Mouse (Mus musculus): ENCODE measurements around the gene Dapk2. TPM values are rescaled to one million over a fixed set of nuclear protein-coding genes. Genes with fewer than 3 reads are reported as not detected.

Dapk2 gene
- polyA plus RNA-seq, 1 experiment from 2014 or later, result 7.2 TPM

DNA sequence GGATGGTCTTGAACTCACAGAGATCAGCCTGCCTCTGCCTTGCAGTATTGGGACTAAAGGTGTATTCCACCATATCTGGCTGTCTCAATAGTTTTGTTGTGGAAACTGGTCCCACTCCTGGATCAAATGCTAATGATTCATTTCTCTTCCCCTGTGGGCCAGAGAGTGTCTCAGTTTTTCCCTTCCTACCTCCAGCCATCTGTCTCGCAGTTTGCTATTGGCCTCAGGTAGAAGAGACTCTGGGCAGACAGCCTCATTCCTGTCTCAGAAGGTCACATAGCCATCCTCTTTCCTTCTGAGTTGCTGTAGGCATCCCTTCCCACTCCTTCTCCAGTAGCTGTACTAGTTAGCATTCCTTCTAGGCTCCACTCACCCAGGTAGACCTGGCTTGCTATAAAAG is 40.5 kb downstream of the Dapk2 start:
- Histone ChIP-seq H3K4me2 (replicated peaks) (no peak overlapping the region), H3K9ac (no peak overlapping the region), H3K9me3 (no peaks in the 10 kb centered on the region), H3K27me3 (replicated peaks) (no peaks in the 10 kb centered on the region), H3K27ac (no peak overlapping the region), H3K4me1 (replicated peaks) (no peaks in the 10 kb centered on the region), H3K4me3 (replicated peaks) (no peak overlapping the region), H3K36me3 (no peaks in the 10 kb centered on the region)
- no peak for ATAC-seq
- WGBS, result 85% methylated on average over 1 of the region's 1 CpGs

DNA sequence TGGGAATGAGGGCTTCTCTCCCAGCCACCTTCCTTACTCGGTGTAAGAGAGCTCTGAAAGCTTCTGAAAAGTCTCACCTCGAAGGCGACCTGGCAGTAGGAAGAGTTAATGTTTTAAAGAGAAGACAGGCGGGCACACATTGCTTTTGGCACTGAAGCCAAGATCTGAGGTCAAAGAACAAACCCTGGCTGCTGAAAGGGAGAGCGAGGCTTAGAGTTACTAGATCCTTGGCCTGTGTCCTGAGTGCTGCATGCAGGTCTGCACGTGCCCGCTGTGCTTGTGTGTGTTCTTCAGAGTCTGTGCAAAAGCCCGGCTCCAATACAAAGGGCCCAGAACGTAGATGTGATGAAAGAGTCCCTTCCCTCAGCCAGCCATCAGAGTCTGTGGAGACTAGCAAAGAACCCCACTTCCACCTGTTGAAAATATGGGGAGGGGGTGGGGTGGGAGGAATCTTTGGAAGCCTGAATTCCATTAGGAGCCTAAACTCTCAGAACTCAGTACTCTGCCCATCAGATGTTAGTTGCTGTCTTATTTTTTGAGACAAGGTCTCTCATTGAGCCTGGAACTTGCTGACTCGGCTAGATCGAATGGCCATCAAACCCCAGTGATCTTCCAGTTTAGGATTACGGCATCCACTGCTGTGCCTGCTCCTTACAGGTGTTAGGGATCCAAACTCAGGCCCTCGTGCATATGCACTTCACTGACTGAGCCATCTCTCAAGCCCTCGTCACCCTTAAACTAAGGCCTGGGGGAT is 41.8 kb downstream of the Dapk2 start:
- no peaks in the 10 kb centered on the region for H3K4me1 ChIP-seq (replicated peaks)
- no peaks in the 10 kb centered on the region for H3K27me3 ChIP-seq (replicated peaks)
- H3K9ac ChIP-seq, result no peak overlapping the region
- no peak for ATAC-seq
- H3K4me2 ChIP-seq (replicated peaks), result no peak overlapping the region
- no peak overlapping the region for H3K27ac ChIP-seq
- no peaks in the 10 kb centered on the region for H3K36me3 ChIP-seq
- no peak overlapping the region for H3K4me3 ChIP-seq (replicated peaks)
- H3K9me3 ChIP-seq, result no peaks in the 10 kb centered on the region
- 78% methylated on average over 14 of the region's 14 CpGs for WGBS

DNA sequence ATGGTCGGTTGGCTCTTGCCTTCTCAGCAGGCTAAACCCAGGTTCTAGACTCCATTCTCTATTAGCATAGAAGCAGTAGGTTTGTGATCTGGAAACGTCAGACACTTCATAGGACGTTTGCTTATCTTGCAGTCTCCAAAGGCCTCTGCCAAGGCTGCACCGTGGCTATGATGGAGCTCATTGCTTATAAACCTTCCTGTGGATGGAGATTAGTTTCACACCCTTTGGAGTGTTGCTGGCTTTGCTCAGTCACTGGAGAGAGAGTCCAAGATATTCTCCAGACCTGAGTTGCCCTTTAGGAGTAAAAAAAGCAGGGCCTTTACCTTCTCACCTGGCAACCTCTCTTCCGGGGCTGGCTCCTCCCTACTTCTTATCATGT is 42.4 kb downstream of the Dapk2 start:
- no peaks in the 10 kb centered on the region for H3K9me3 ChIP-seq
- no peaks in the 10 kb centered on the region for H3K4me1 ChIP-seq (replicated peaks)
- no peaks in the 10 kb centered on the region for H3K27me3 ChIP-seq (replicated peaks)
- 54% methylated on average over 5 of the region's 5 CpGs for WGBS
- ATAC-seq, result peak; percentile 48
- H3K4me2 ChIP-seq (replicated peaks), result no peak overlapping the region
- no peak overlapping the region for H3K4me3 ChIP-seq (replicated peaks)
- no peaks in the 10 kb centered on the region for H3K36me3 ChIP-seq
- H3K27ac ChIP-seq, result no peak overlapping the region
- no peak overlapping the region for H3K9ac ChIP-seq

DNA sequence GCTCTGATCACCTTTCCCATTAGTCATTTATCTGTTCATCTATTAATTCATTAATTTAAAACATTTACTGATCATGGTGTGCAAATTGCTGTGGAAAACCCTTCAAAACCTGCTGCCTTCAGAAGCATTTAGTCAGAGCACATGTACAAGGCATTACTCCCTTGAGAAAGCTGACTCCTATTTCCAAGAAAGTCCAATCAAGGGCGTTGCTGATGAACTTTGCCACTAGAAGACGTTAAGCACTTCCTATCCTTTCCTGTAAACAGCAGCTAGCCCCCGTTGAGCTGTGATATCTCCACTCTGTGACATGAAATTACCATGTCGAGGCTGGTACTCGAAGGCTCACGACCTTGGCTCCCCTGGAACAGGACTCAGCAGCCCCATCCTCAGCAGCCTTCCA is 43.6 kb downstream of the Dapk2 start:
- Histone ChIP-seq H3K4me3 (replicated peaks) (no peak overlapping the region), H3K36me3 (no peaks in the 10 kb centered on the region), H3K9ac (no peak overlapping the region), H3K27ac (no peak overlapping the region), H3K4me2 (replicated peaks) (no peak overlapping the region), H3K27me3 (replicated peaks) (no peaks in the 10 kb centered on the region), H3K4me1 (replicated peaks) (no peaks in the 10 kb centered on the region), H3K9me3 (no peaks in the 10 kb centered on the region)
- ATAC-seq, result 0 out of 2 replicates have a peak, but pooled peaks have one; percentile 50
- 31% methylated on average over 6 of the region's 6 CpGs for WGBS

DNA sequence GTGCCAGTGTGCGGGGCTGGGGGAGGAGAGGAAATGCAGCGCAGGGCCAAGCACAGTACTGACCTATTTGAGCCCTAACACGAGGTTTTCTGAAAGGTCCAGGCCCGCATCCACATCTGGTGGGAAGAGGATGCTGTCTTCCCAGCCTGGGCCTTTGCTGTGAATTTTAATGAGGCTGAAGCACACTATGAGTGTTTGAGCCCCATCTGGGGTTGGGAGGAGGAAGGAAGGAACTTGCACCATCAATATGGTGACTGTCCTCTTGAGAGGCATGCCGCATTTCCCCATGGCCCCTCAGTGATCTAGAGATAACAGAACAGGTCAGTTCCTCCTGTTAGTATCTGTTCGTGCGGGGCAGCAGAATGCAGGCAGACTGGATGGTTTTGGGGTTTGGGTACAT is 44.4 kb downstream of the Dapk2 start:
- Histone ChIP-seq H3K4me1 (replicated peaks) (no peaks in the 10 kb centered on the region), H3K4me2 (replicated peaks) (no peak overlapping the region), H3K27me3 (replicated peaks) (no peaks in the 10 kb centered on the region), H3K36me3 (no peaks in the 10 kb centered on the region), H3K4me3 (replicated peaks) (no peak overlapping the region), H3K9me3 (no peaks in the 10 kb centered on the region), H3K27ac (no peak overlapping the region), H3K9ac (no peak overlapping the region)
- no peak for ATAC-seq
- WGBS, result 76% methylated on average over 7 of the region's 7 CpGs

DNA sequence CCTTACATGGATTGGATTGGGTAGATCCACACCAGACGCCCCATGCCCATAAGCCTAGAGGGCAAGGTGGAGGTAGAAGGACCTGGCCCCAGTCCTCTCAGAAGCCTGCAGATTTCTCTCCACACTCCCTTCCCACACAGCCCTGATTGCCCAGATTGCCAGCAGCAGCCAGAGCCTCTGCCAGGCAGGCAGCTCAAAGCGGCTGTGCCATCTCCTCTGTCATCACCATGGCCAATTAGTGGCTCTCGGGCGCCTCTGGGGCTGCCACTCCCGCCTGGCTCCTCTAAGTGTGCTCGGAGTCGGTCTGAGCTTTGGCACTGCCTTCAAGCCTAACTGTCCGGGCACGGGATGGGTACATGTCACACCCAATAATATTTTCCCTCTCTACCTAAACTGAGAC is 47.7 kb downstream of the Dapk2 start:
- Histone ChIP-seq H3K36me3 (no peaks in the 10 kb centered on the region), H3K4me1 (replicated peaks) (no peaks in the 10 kb centered on the region), H3K4me3 (replicated peaks) (no peak overlapping the region), H3K27ac (no peak overlapping the region), H3K4me2 (replicated peaks) (no peak overlapping the region), H3K27me3 (replicated peaks) (no peaks in the 10 kb centered on the region), H3K9ac (no peak overlapping the region), H3K9me3 (no peaks in the 10 kb centered on the region)
- no peak for ATAC-seq
- 84% methylated on average over 9 of the region's 9 CpGs for WGBS

DNA sequence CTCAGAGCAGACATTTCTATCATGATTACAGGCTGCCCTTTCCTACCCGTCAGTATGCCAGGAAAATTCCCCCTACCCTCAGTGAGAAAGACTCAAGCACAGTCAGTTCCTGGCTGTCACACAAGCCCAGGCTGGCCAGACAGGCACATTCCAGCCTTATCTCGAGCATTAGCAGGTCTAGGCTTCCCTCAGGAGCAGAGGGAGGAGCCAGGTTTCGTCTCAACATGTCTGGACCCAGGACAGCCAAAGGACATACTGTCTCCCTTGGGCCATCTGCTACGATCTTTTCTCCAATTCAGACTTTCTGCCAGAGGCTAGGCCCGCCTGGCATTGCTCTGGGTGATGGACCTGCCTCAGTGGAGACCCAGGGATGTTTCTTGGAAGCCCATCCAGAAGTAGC is 48.8 kb downstream of the Dapk2 start:
- H3K36me3 ChIP-seq, result no peaks in the 10 kb centered on the region
- no peak overlapping the region for H3K4me3 ChIP-seq (replicated peaks)
- H3K9ac ChIP-seq, result no peak overlapping the region
- no peaks in the 10 kb centered on the region for H3K9me3 ChIP-seq
- ATAC-seq, result peak; percentile 75
- WGBS, result 40% methylated on average over 5 of the region's 5 CpGs
- H3K4me1 ChIP-seq (replicated peaks), result no peaks in the 10 kb centered on the region
- no peak overlapping the region for H3K27ac ChIP-seq
- no peaks in the 10 kb centered on the region for H3K27me3 ChIP-seq (replicated peaks)
- no peak overlapping the region for H3K4me2 ChIP-seq (replicated peaks)

DNA sequence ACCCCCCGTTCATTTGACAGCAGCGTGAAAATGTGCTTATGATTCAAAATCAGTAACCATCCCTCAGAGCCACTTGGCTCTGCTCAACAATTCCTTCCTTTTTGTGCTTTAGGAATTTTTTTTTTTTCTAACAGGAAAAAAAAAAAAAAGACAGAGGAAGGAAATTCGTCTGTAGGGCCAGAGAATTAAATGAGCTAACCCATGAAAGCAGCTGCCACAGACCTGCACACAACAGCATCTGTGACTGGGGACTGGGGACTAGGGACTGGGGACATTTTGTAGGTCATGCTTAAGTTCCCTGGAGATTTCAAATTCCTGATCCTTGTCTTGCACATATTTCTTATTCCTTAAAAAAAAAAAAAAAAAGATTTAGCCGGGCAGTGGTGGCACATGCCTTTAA is 53.4 kb downstream of the Dapk2 start:
- Histone ChIP-seq H3K4me1 (replicated peaks) (peaks cover 12% of the 10 kb centered on the region; the same call in 1 of the 2 replicates), H3K4me3 (replicated peaks) (no peak overlapping the region), H3K36me3 (no peaks in the 10 kb centered on the region), H3K27me3 (replicated peaks) (no peaks in the 10 kb centered on the region), H3K4me2 (replicated peaks) (no peak overlapping the region), H3K9ac (no peak overlapping the region), H3K9me3 (no peaks in the 10 kb centered on the region), H3K27ac (no peak overlapping the region)
- ATAC-seq, result no peak
- WGBS, result 49% methylated on average over 4 of the region's 4 CpGs

DNA sequence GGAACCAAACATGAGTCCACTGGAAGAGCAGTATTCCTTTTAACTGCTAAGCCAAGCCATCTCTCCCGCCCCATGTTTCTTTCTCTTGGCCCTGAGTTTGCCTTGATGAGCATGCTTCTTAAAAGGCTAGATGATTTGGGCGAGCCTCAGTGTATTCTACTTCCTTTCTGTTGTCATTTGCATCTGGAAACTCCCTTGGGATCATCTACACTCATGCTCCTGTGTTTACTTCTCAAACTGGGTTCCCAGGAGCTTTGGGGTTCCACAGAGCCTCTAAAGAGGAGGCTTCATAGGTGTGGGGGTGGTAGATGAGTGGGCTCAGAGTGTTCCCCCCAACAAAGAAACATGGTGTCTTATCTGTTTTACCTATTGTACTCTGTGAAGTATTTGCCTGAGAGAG is 54.1 kb downstream of the Dapk2 start:
- H3K27ac ChIP-seq, result no peak overlapping the region
- no peaks in the 10 kb centered on the region for H3K27me3 ChIP-seq (replicated peaks)
- no peaks in the 10 kb centered on the region for H3K36me3 ChIP-seq
- WGBS, result 82% methylated on average over 2 of the region's 2 CpGs
- H3K4me1 ChIP-seq (replicated peaks), result peaks cover 12% of the 10 kb centered on the region; the same call in 1 of the 2 replicates
- H3K9ac ChIP-seq, result no peak overlapping the region
- no peak overlapping the region for H3K4me2 ChIP-seq (replicated peaks)
- H3K4me3 ChIP-seq (replicated peaks), result no peak overlapping the region
- no peaks in the 10 kb centered on the region for H3K9me3 ChIP-seq
- ATAC-seq, result no peak

DNA sequence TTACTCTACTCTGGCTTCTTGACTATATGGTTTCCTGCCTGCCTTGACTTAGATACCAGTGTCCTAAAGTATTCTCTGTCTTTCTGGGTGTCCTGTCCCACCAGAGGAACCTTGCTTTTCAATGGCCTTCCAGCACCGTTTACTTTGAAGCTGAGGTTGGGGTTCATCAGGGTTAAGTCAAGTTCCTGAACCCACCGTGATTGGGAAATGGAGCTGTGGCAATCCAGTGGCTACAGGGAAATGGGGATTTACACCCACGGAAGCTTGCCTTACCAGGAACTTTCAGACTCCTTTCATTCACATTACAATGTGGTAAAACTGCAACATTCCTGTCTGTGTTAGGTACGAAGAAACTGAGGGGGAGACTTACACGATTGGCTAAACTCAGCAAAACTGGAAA is 54.8 kb downstream of the Dapk2 start:
- 56% methylated on average over 5 of the region's 5 CpGs for WGBS
- Histone ChIP-seq H3K9me3 (no peaks in the 10 kb centered on the region), H3K4me1 (replicated peaks) (peaks cover 12% of the 10 kb centered on the region; the same call in 1 of the 2 replicates), H3K4me3 (replicated peaks) (no peak overlapping the region), H3K27me3 (replicated peaks) (no peaks in the 10 kb centered on the region), H3K9ac (no peak overlapping the region), H3K27ac (peak overlapping the region; percentile 46), H3K36me3 (no peaks in the 10 kb centered on the region), H3K4me2 (replicated peaks) (no peak overlapping the region)
- ATAC-seq, result 0 out of 2 replicates have a peak, but pooled peaks have one; percentile 6

DNA sequence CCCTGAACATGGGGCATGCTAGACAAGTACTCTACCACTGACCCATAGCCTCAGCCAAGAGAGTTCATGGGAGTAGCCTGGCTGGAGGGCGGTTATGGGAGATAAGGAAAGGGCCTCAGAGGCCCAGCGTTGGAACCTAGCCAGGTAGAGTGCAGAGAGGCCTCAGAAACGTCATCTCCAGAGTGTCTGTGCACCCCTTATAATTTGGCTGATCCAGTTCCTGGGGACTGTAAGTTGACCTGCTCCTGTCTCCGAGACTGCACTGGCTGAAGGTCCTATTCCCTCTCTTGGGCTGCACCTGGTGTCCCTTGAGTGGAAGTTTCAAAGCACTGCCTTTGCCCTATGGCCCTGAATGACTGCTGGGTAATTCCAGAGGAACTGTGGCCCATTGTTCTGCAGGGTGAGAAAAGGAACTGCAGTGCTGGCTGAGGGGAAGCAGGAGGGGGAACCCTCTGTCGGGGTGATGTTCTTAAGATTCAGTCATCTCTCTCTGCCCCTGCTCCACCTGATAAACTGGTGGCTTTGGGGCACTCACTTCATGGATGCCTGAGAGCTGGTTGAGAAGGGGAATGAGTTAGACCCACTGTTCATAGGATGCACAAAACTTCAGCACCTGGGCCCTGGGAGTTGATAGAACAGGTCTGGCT is 55.5 kb downstream of the Dapk2 start:
- Histone ChIP-seq H3K4me1 (replicated peaks) (peaks cover 16% of the 10 kb centered on the region; the same call in 1 of the 2 replicates), H3K9me3 (no peaks in the 10 kb centered on the region), H3K27me3 (replicated peaks) (no peaks in the 10 kb centered on the region), H3K36me3 (no peaks in the 10 kb centered on the region), H3K4me2 (replicated peaks) (no peak overlapping the region), H3K27ac (peak overlapping the region; percentile 56), H3K9ac (no peak overlapping the region), H3K4me3 (replicated peaks) (no peak overlapping the region)
- 28% methylated on average over 5 of the region's 5 CpGs for WGBS
- ATAC-seq, result peak; percentile 91

DNA sequence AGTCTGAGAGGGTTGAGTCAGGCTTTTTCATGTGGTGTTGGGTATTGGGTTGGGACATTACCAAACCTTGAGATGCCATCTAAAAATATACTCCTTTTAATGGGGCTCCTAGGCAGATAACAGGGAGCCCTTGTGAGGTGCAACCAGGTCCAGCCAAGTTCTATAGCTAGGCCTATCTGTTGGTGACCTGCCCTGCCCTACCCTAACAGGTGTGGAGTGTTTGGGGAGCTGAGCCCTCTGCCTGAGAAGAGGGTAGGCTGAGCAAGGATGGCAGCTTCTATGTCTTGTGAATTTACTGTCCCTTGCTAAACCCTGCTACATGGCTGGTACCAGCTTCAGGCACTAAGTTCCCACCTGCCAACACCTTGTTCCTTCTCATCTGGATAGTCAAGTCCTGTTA is 57.5 kb downstream of the Dapk2 start:
- Histone ChIP-seq H3K9me3 (no peaks in the 10 kb centered on the region), H3K4me2 (replicated peaks) (no peak overlapping the region), H3K27ac (no peak overlapping the region), H3K36me3 (no peaks in the 10 kb centered on the region), H3K9ac (no peak overlapping the region), H3K27me3 (replicated peaks) (no peaks in the 10 kb centered on the region), H3K4me1 (replicated peaks) (peaks cover 16% of the 10 kb centered on the region; the same call in 1 of the 2 replicates), H3K4me3 (replicated peaks) (no peak overlapping the region)
- ATAC-seq, result no peak

DNA sequence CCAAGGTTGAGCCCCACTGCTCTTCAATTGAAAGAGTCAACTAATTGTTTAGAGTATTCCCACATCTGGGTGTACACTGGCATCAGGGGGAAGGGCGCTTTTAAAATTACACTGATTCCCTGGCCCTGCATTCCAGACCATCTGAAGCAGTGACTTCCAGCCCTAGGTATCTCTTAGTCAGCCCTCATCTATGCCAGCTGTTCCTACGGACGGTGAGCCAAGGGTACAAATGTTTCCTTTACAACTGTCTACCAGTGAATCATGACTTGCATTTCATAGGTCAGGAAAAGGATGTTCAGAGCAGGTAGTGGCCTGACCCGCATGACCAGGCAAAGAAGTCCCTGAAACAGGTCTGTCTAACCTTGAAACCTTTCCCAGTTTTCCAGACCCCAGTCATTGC is 59.9 kb downstream of the Dapk2 start:
- no peaks in the 10 kb centered on the region for H3K27me3 ChIP-seq (replicated peaks)

More for the DNA sequence above, 59.9 kb downstream of the Dapk2 start:
- Histone ChIP-seq H3K9me3 (no peaks in the 10 kb centered on the region), H3K36me3 (no peaks in the 10 kb centered on the region), H3K9ac (no peak overlapping the region), H3K4me3 (replicated peaks) (no peak overlapping the region), H3K27ac (no peak overlapping the region), H3K4me1 (replicated peaks) (peaks cover 11% of the 10 kb centered on the region; the same call in 1 of the 2 replicates), H3K4me2 (replicated peaks) (no peak overlapping the region)
- ATAC-seq, result no peak
- WGBS, result 59% methylated on average over 4 of the region's 4 CpGs
